Mouse (Mus musculus) MEL (cell line): ENCODE data around the gene Olfr1507. TPM values are rescaled to one million over a fixed set of nuclear protein-coding genes. Genes with fewer than 3 reads are reported as not detected.

Experiments
- DNase-seq: peaks from one replicate; pipeline ENCODE4 v3.0.0; 2011; ENCODE audit warnings: low read depth, low spot score
- H3K27ac ChIP-seq: 2 replicates; pipeline ENCODE4 v1.5.1; 2012; ENCODE audit warnings: low read depth, mild to moderate bottlenecking, control low read depth, low read length, moderate library complexity; ENCODE audit not compliant: control insufficient read depth
- H3K27me3 ChIP-seq, 2 experiments: fragments of 150-350 bp in 1 of 2; sonication (generic) in 1 of 2; 2 replicates each; pipeline ENCODE4 v1.6.1; 2012; ENCODE audit warnings: low read length in 2 of 2, mild to moderate bottlenecking in 2 of 2, improper control_type of control experiment in 1 of 2, moderate library complexity in 1 of 2; ENCODE audit not compliant: insufficient read depth in 2 of 2, control insufficient read depth in 1 of 2
- H3K36me3 ChIP-seq, 2 experiments: 2 replicates each; pipeline ENCODE4 v1.6.1; 2012 to 2014; ENCODE audit warnings: low read length in 2 of 2, improper control_type of control experiment in 1 of 2, inconsistent platforms in 1 of 2, mild to moderate bottlenecking in 1 of 2; ENCODE audit not compliant: insufficient read depth in 2 of 2, control insufficient read depth in 1 of 2
- H3K4me1 ChIP-seq, 2 experiments: fragments of 150-350 bp in 1 of 2; sonication (generic) in 1 of 2; 2 replicates each; pipeline ENCODE4 v1.6.1; 2012; ENCODE audit warnings: low read length in 2 of 2, improper control_type of control experiment in 1 of 2, mild to moderate bottlenecking in 1 of 2; ENCODE audit not compliant: insufficient read depth in 2 of 2, control insufficient read depth in 1 of 2
- H3K4me3 ChIP-seq, 2 experiments: fragments of 150-350 bp in 1 of 2; sonication (generic) in 1 of 2; 2 replicates each; pipeline ENCODE4 v1.5.1; 2012; ENCODE audit warnings: low read depth in 2 of 2, low read length in 2 of 2, mild to moderate bottlenecking in 2 of 2, moderate library complexity in 2 of 2, control low read depth in 1 of 2, improper control_type of control experiment in 1 of 2; ENCODE audit not compliant: control insufficient read depth in 1 of 2, insufficient read depth in 1 of 2
- H3K79me2 ChIP-seq: 2 replicates; pipeline ENCODE4 v1.6.1; 2012; ENCODE audit warnings: mild to moderate bottlenecking, low read length, moderate library complexity; ENCODE audit not compliant: control insufficient read depth, poor library complexity, insufficient read depth
- H3K9ac ChIP-seq: 2 replicates; pipeline ENCODE4 v1.6.1; 2012; ENCODE audit warnings: low read depth, mild to moderate bottlenecking, control low read depth, low read length, moderate library complexity; ENCODE audit not compliant: control insufficient read depth, poor library complexity, severe bottlenecking
- H3K9me3 ChIP-seq: fragments of 150-350 bp; sonication (generic); replicated peaks from 2 replicates; pipeline ENCODE4 v1.6.1; 2012; ENCODE audit warnings: mild to moderate bottlenecking, low read length, improper control_type of control experiment, moderate library complexity; ENCODE audit not compliant: insufficient read depth
- CTCF ChIP-seq, 3 experiments: IDR thresholded peaks in 2 of 3; conservative IDR thresholded peaks in 1 of 3; 2 replicates each; pipeline ENCODE4 v1.5.1; 2011 to 2012; ENCODE audit warnings: low read length in 3 of 3, low read depth in 2 of 3, mild to moderate bottlenecking in 2 of 3, improper control_type of control experiment in 1 of 3, inconsistent platforms in 1 of 3, mixed read lengths in 1 of 3, moderate library complexity in 1 of 3; ENCODE audit not compliant: control insufficient read depth in 1 of 3, insufficient read depth in 1 of 3, poor library complexity in 1 of 3, severe bottlenecking in 1 of 3
- E2F4 ChIP-seq: IDR thresholded peaks from 2 replicates; pipeline ENCODE4 v1.6.1; 2011; ENCODE audit warnings: low read depth, low read length, improper control_type of control experiment, borderline replicate concordance
- ETS1 ChIP-seq: IDR thresholded peaks from 2 replicates; pipeline ENCODE4 v1.6.1; 2012; ENCODE audit warnings: low read depth, mild to moderate bottlenecking, inconsistent platforms, low read length, improper control_type of control experiment, moderate library complexity
- GABPA ChIP-seq: IDR thresholded peaks from 2 replicates; pipeline ENCODE4 v1.6.1; 2012; ENCODE audit warnings: low read depth, mild to moderate bottlenecking, inconsistent platforms, low read length, improper control_type of control experiment, moderate library complexity
- MAZ ChIP-seq: IDR thresholded peaks from 2 replicates; pipeline ENCODE4 v1.6.1; 2012; ENCODE audit warnings: low read depth, mild to moderate bottlenecking, inconsistent platforms, low read length, improper control_type of control experiment
- MEF2A ChIP-seq: IDR thresholded peaks from 2 replicates; pipeline ENCODE4 v1.6.1; 2014; ENCODE audit warnings: low read depth, mild to moderate bottlenecking, inconsistent platforms, low read length, improper control_type of control experiment; ENCODE audit not compliant: poor library complexity, insufficient replicate concordance, severe bottlenecking; ENCODE audit errors: extremely low read depth
- MYB ChIP-seq: IDR thresholded peaks from 2 replicates; pipeline ENCODE4 v1.6.1; 2011; ENCODE audit warnings: mild to moderate bottlenecking, low read depth, low read length, improper control_type of control experiment
- NRF1 ChIP-seq: IDR thresholded peaks from 2 replicates; pipeline ENCODE4 v1.6.1; 2014; ENCODE audit warnings: low read depth, mild to moderate bottlenecking, inconsistent platforms, low read length, improper control_type of control experiment, moderate library complexity; ENCODE audit not compliant: poor library complexity, insufficient read depth, severe bottlenecking
- POLR2AphosphoS2 ChIP-seq: IDR thresholded peaks from 2 replicates; pipeline ENCODE4 v1.6.1; 2011; ENCODE audit warnings: low read length, improper control_type of control experiment
- RCOR1 ChIP-seq: IDR thresholded peaks from 2 replicates; pipeline ENCODE4 v1.6.1; 2012; ENCODE audit warnings: low read depth, mild to moderate bottlenecking, inconsistent platforms, low read length, improper control_type of control experiment
- TAL1 ChIP-seq: IDR thresholded peaks from 2 replicates; pipeline ENCODE4 v1.6.1; 2012; ENCODE audit warnings: mild to moderate bottlenecking, inconsistent platforms, low read length, moderate library complexity, mixed read lengths
- TBP ChIP-seq: IDR thresholded peaks from 2 replicates; pipeline ENCODE4 v1.8.0; 2011; ENCODE audit warnings: low read depth, low read length, improper control_type of control experiment
- TCF12 ChIP-seq: IDR thresholded peaks from 2 replicates; pipeline ENCODE4 v1.6.1; 2014; ENCODE audit warnings: low read depth, mild to moderate bottlenecking, inconsistent platforms, low read length, improper control_type of control experiment, moderate library complexity
- UBTF ChIP-seq: IDR thresholded peaks from 2 replicates; pipeline ENCODE4 v1.6.1; 2012; ENCODE audit warnings: low read depth, mild to moderate bottlenecking, inconsistent platforms, low read length, improper control_type of control experiment, moderate library complexity, borderline replicate concordance; ENCODE audit not compliant: insufficient read depth
- USF2 ChIP-seq, 2 experiments: IDR thresholded peaks; 2 replicates each; pipeline ENCODE4 v1.6.1; 2011 to 2012; ENCODE audit warnings: improper control_type of control experiment in 2 of 2, low read length in 2 of 2, borderline replicate concordance in 1 of 2, inconsistent platforms in 1 of 2, low read depth in 1 of 2, mild to moderate bottlenecking in 1 of 2; ENCODE audit not compliant: insufficient read depth in 1 of 2
- ZKSCAN1 ChIP-seq: IDR thresholded peaks from 2 replicates; pipeline ENCODE4 v1.6.1; 2012; ENCODE audit warnings: low read depth, mild to moderate bottlenecking, inconsistent platforms, low read length, improper control_type of control experiment, moderate library complexity
- polyA plus RNA-seq, 2 experiments: library from polyadenylated mRNA; stranded (reverse) in 1 of 2; unstranded in 1 of 2; fragments of >175 nt in 1 of 2; fragments of >200 nt in 1 of 2; gene quantifications; 2 replicates each; pipeline versions ENCODE4 v1.2.1 to v1.2.4; 2012; ENCODE audit warnings: low replicate concordance in 2 of 2, low read depth in 1 of 2; ENCODE audit not compliant: insufficient read length in 2 of 2, insufficient read depth in 1 of 2, missing spikeins in 1 of 2
- total RNA-seq: library from RNA; depleted of rRNA; stranded (reverse); fragments of 300-350 nt; gene quantifications from 2 replicates; pipeline ENCODE4 v1.2.3, GENCODE M21; 2012

The Olfr1507 gene
- total and polyA plus RNA-seq, 3 experiments: not detected

DNA sequence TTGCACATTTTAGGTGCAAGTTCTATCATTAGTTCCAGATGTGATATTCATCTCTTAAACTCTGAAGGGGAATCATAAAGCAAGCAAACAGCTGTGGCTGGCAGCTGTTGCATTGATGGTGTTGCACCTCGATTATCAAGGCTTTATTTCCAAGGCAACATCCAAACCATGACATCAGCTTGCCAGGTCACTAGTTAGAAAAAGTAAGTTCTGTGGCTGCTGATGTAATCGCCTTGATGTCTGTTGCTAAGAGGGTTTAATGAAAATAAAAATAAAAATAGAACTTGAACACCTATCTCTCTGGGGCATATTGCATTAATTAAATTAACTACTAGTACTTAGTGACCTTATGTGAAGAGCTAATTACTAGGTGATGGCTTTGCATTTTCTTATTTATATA lies 28.2 kb downstream of the Olfr1507 start, which contains the start of gene Olfr1508:
TSS of gene Olfr1508 (minus strand) at position 101 of the 400 bp plus-strand sequence.
- DNase-seq: no peak
- Histone ChIP-seq H3K4me3 (no peak within 1 kb of the TSS), H3K9ac (no peak within 1 kb of the TSS), H3K27me3 (no peaks in the 10 kb centered on the region; a peak in 1 of 4 replicates), H3K79me2 (no peaks in the 10 kb centered on the region), H3K36me3 (no peaks in the 10 kb centered on the region), H3K9me3 (no peaks in the 10 kb centered on the region), H3K27ac (no peak within 1 kb of the TSS), H3K4me1 (no peaks in the 10 kb centered on the region)
- no peak for TF ChIP-seq TCF12

DNA sequence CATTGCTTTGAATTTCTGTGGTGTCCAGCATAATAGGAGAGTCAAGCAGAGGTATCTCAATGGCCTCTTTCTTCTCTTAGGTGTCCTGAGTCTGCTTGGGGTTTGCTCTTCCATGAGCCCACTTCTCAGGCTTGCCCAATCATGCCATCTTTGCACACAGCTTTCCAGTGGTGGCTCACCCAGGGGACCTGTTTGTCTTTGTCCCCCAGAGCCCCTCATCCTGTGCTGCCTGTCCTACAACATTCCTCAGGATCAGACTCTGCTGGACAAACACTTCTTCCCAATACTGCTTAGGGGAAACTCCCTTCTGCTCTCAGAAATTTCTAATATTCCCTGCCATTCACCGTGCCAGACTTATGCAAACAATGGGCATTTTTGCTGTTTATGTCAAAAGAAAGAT lies 29.8 kb downstream of the Olfr1507 start:
- TF ChIP-seq CTCF (IDR thresholded peaks at IDR 0.05 in 2 of 3, conservative IDR thresholded peaks at IDR 0.05 in 1 of 3; ENCODE audit: control insufficient read depth in 1 of 3, insufficient read depth in 1 of 3, low read depth in 2 of 3, low read length in 3 of 3, poor library complexity in 1 of 3, severe bottlenecking in 1 of 3) (no peak), MEF2A (no peak), ZKSCAN1 (no peak), MYB (no peak), MAZ (no peak), E2F4 (no peak), RCOR1 (no peak), POLR2AphosphoS2 (no peak), TAL1 (no peak), USF2 (IDR thresholded peaks at IDR 0.05; ENCODE audit: borderline replicate concordance in 1 of 2, insufficient read depth in 1 of 2, low read depth in 1 of 2, low read length in 2 of 2) (no peak), UBTF (no peak), NRF1 (no peak), ETS1 (no peak), GABPA (no peak), TBP (no peak)
- H3K9ac ChIP-seq: no peak overlapping the region

More for the DNA sequence above, 29.8 kb downstream of the Olfr1507 start:
- no peaks in the 10 kb centered on the region for H3K79me2 ChIP-seq
- no peak for DNase-seq
- H3K4me1 ChIP-seq: no peaks in the 10 kb centered on the region
- no peaks in the 10 kb centered on the region; a peak in 1 of 4 replicates for H3K27me3 ChIP-seq
- no peaks in the 10 kb centered on the region for H3K36me3 ChIP-seq
- no peaks in the 10 kb centered on the region for H3K9me3 ChIP-seq
- no peak overlapping the region for H3K27ac ChIP-seq
- H3K4me3 ChIP-seq: no peak overlapping the region
